Mouse (Mus musculus) cerebral cortex, adult 2 months (tissue): ENCODE results near the gene Cc2d2a.

Source experiments
- WGBS: fragments of 180-500 bp; shearing (Covaris S2); methylation state at CpG from one replicate; pipeline ENCODE4 v1.1.7; 2018; 5-methylcytosine and 5-hydroxymethylcytosine counted together

Gene Cc2d2a

DNA sequence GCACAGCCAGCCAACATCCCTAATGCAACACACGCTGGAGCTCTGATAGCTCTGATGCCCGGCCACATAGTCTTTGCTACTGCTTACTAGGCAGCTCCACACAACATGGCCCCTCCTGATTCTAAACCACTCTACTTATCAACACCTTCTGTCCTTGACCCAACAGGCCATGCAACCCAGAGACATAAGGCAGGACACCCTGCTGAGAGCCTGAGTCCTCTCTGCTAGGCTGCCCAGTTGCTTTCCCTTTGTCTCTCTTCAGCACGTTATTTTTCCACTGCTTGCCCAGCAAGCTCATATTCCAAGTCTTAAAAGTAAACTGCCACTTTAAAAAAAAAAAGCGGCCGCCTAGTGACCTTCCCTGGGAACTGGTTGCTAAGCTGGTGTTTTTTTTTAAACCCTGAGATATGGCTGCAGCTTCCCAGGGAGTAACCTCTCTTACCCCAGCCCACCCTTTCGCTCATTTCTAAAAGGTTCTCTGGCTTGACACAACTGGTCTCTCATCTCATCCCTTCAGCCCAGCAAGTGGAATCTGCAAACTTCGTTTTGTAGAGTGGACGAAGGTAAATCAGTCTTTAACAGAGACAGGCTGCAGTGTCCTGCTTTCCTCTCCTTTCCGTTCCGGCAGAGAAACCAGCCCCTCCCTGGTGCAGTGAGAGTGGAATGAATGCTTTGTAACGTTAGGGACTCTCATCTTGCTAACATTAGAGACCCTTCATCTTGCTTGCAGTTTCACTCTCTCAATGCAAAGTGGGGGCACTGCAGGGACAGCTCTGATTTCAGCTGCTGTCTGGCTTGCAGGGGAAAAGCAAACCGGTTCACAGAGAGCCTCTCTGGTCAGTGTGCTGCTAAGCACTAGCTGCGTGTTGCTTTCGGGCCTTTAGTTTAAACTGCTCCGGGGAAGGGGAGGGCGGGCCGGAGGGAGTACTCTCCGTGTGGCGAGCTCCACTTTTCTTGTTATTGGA, at the start of gene Cc2d2a:
Gene Cc2d2a (plus strand): TSS at position 350 of the 965 bp plus-strand sequence.
- WGBS = 7% methylated on average over 19 of the region's 19 CpGs

DNA sequence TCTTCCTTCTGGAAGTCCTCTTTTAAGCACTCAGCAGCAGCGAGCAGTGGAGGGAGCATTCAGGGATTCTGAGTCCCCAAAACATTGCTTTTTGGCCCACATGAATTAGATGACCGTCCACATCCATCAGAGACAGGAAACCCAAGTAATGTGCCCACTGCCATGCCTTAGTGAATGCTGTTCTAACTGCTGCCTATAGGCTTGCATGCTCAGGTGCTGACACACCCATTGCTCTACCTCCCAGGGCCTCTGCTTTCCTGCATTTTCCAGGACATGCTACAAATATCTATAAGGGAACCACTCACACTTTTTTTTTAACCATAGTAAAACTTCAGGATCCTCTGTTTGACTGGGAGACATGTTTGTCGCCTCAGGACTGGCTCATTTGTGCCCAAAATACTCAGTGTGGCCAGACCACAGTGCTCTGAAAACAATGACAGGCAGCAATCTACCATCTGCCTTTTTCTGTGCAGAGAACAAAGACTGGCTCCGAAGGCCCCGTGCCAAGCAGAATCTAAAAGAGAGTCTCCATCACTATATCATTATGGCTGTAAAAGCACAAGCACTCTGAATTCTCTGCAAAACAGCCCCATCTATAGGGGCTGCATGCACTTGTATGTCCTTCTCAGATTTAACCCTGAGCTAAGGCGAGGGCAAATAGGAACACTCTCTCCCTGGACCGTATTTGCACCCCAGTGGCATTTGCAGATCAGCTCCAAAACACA, 40.4 kb upstream of the Cc2d2a start:
- 48% methylated on average over 7 of the region's 7 CpGs for WGBS

DNA sequence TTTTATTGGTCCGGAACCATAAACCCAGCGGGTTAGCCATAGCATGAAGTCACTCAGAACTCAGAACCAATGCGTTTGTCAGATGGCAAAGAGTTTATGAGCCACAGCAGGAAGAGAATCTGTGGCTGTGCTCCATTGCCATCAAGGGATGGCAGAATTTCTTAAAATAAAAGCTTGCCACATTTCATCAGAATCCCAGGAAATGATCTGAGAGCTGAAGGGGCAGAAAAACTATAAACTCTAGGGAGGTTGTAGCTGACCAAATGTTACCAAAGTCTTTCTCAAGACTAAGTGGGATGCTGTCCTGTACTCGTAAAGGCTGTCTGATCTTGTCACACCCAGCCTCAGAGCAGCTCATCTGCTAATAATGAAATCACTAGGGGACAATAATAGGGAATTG, 36.7 kb upstream of the Cc2d2a start:
- 85% methylated on average over 4 of the region's 4 CpGs for WGBS

DNA sequence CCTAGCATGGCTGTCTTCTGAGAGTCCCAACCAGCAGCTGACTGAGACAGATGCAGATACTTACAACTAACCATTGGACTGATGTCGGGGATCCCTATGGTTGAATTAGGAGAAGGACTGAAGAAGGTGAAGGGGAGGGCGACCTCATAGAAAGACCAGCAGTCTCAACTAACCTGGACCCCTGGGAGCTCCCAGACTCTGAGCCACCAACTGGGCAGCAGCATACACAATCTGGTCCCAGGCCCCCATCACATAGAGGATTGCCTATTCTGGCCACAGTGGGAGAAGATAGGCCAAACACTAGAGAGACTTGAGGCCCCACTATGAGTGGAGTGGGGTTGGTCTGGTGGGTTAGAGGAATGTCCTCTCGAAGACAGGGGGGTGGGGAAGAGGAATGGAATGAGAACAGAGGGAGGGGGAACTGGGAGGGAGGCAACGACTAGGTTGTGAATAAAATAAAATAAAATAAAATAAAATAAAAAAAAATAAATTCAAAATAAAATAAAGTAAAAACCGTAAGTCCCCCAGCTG, 28.0 kb upstream of the Cc2d2a start:
- 84% methylated on average over 5 of the region's 5 CpGs for WGBS

DNA sequence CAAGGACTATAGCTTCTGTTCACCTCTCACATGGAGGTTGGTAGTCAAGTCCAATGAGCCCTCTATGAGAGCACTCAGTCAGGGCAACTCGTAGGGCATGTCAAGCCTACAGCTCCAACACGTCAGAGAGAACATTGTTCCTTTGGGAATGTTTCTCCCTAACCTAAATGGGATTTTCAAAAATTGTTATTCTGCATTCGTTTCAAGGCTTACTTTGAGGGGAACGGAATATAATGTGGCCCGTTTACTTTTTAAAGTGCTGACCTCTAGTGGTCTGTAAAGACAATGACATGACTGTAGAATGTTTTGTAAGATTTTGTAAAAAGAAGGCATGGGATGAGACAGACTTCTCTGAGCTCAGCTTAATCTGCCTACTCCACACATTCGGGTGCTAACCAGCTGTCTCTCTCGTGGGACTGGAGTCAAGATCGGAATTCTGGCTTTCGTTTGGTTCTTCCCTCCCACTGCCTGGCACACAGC, 27.5 kb upstream of the Cc2d2a start:
- 9% methylated on average over 9 of the region's 9 CpGs for WGBS

DNA sequence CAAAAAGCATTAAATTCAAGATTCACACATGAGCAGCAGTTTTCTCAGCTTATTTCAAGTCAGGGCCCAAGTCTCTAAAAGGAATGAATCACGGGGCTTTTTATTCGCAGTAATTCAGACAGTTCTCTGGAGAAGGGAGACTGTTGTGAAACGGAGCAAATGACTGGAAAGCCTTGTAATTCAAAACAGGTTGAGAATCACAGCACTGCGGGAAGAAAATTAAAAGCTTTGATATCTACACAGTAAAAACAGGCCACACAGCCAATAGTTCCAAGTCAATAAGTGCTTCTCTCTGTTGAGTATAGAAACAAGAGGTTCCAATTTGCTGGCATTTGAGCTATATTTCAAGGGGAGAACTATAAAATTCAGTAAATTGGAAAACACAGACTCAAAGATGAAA, 17.1 kb upstream of the Cc2d2a start:
- WGBS = 32% methylated on average over 4 of the region's 4 CpGs

DNA sequence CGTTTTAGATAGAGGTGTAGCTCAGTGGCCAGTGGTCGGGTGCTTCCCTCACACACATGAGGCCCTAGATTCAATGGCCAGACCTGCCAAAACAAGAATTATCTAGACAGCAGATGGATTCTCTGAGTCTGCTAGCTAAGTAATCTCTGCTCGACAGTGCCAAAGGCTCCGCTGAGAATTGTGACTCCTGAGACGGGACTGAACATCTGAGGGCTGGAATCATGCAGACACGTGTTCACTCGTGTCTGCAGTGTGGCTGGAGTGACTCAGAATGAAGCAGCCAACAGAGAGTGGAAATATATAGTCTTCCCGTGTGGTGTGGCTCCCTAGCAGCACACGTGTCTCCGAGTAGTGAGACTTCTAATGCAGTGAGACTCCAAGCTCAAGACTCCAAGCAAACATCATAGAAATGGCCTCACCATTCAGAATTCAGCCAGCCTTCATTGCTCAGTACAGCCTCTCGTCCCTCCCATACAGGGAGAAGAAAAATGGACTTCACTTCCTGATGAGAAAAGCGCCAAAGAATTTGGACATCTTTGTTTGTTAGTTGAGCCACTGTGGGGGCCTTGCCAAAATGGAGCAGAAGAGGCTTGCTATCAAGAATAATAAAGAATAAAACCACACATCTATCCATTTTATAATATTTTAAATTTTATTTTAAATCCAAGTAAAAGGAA, 14.9 kb upstream of the Cc2d2a start:
- WGBS = 50% methylated on average over 12 of the region's 12 CpGs

DNA sequence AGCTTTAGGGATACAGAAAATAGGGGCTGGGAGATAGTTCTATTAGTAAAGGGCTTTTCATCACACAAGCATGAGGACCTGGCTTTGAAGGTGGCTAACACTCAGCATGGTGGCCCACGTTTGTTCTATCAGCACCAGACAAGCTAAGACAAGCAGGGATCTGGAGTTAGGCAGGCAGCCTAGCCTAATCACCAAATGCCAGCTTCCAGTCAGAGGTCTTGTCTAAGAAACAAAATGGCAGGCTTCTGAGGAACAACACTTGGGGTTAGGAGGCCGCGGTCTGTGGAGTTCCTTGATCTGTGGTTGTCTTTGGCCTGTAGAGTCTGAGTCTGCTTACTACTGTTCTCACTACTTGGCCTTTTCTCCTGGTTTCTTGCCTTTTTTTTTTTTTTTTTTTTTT, 648 bp upstream of the Cc2d2a start:
- 92% methylated on average over 3 of the region's 3 CpGs for WGBS

DNA sequence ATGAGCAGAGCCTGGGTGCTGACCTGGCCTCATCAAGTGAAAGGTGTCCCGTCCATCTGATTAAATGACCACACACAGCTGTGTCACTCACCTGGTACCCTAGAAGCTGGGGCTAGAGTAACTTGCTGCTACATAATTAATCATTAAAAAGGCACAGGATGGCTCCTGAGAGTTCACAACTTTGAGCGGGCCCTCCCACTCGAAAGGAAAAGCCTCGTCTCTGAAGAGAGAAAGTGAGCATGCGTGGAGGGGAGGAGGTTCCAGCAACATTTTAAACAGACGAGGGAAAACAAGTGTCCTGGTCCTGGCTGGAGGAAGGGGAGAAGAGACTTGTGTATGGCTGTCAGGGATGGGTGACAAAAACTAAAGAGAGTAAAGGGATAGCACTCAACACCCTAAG, 1.4 kb downstream of the Cc2d2a start:
- WGBS = 62% methylated on average over 6 of the region's 6 CpGs

DNA sequence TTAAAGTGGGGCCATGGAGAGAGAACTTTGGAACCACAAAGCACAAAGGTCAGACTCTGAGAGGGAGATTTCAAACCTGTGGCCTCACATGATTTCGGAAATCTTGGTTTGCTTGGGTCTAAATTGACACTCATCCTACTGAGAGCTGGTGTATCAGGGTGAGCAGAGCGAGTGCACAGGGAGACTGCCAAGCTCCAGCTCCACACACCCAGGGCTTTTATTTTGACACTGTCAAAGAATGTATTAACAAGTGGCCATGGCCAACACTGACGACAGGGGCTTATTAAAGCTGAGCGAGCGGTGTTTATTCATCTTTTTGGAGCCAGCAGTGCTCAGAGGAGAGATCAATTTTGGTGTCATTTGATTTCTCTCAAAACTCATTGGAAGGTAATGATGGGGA, 3.0 kb downstream of the Cc2d2a start:
- WGBS = 53% methylated on average over 5 of the region's 5 CpGs

DNA sequence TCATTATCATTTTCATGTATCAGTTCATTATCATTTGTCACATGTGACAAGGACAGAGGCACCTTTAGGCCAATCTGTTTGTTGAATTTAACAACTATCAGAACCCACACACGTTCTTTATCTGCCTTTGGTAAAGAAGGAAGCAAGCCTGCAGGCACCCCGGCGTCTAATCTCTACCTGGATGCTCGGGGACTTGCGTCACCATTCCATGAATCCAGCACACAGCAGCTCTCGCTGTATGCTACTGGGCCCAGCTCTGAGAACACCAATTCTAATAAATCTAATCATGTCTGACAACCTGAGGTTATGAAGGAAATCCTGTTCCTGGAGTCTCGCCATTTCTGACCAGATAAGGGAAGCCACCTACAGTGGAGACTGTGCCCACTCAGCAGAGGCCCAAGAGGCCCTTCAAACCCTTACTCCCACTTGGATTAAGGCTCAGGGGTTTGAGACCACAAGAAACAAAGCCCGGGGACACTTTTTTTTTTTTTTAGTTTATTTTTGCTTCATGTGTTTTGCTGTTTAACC, 7.0 kb downstream of the Cc2d2a start:
- 90% methylated on average over 8 of the region's 8 CpGs for WGBS

DNA sequence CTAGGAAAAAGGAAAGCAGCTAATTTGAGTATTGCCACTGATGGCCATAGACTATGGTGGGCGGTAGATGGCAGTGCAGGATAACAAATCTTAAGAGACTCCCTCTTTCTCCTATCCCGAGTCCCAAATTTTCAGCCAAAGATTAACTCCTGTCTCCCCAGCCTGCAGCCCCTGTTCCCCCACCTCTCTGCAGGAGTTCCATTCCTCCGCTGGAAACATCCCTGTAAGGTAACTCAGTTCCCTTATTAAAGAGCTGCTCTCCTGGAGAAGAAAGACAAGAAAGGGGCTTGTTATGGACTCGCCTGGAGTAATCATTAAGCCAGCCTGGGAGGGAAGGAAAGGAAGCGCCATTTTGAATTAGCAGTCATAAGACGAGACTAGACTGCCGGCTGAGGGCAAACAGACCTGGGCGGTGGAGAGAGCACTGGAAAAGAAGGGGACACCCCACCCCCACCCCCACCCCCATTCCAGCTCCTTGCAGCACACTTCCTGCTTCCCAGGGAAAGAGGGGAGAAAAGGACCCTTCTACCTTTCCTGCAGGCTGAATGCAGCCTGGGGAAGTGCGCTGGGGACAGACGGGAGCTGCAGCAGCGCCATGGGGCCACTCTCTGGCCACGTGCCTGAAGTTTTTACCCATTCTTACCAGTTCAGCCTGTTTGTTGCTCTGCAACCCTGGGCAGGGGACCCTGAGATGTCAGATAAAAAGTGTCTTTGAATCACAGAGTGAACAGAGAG, 10.2 kb downstream of the Cc2d2a start:
- 3% methylated on average over 12 of the region's 12 CpGs for WGBS

DNA sequence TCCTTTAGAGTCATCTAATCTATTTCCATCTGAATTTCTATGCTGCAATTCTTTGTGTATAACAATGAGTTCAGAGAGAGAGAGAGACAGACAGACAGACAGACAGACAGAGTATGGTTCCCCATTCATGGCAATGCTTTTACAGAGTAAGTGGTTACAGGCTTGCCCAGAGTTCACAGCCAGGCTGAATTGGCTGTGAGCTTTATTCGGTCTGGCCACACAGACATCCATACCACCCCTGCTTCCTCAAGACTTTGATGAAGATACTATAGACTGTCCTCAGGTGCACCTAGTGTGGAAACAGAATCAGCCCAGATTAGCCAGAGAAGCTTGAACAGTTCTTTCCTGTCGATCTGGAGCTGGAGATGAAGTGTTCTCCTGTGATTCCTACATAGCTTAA, 10.9 kb downstream of the Cc2d2a start:
- WGBS = 37% methylated on average over 2 of the region's 2 CpGs

DNA sequence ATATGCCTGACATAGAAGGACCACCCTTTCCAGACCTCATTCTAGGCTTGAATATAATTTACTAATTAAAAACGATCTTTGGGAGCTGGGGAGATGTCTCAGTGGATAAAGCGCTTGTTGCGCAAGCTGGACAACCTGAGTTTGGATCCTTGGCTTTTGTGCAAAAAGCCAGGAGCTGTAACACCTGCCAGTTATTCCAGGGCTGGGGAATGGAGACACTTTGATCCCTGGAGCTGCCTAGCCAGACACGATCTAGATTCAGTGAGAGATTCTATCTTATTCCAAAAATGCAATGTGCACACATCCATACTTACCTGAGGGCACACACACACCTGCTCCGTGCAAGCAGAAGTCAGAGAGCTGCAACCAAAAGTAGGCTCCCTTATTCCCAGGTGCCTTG, 23.3 kb downstream of the Cc2d2a start:
- 96% methylated on average over 5 of the region's 5 CpGs for WGBS

DNA sequence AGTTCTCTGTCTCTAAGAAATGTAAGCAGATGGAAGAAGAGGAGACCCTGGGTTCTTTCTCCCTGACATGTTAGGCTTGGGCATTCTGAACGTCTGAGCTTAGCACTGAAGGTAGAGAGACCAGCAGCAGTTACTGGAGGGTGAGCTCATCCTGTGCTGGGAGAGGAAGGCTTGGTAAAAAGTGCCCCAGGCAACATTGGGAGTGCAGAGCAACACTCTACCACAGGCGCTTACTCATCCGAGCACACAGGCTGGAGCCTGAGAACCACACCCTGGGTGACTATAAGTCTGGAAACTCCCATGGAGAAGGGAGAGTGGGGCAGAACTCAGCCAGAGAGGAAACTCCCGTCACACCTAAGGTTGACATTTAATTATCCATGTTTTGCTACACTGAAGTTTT, 30.3 kb downstream of the Cc2d2a start:
- 74% methylated on average over 4 of the region's 4 CpGs for WGBS

DNA sequence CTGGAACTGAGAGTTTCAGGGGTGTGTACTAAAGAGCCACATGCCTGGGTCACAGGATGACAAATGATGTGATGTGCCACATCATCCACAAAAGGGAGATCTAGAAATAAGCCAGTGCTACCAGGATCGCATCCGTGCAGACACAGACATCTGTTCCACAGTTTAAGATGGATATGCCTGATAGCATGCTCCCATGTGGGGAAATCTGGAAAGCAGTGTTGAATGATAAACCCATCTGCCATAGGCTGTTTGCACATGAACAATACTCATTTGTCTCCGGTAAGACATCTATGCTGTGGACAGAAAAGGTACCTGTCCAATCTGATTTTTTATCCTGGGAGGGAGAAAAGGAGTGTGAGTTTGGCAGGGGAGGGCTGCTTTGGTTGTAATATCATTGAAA, 35.0 kb downstream of the Cc2d2a start:
- WGBS = 65% methylated on average over 3 of the region's 3 CpGs

DNA sequence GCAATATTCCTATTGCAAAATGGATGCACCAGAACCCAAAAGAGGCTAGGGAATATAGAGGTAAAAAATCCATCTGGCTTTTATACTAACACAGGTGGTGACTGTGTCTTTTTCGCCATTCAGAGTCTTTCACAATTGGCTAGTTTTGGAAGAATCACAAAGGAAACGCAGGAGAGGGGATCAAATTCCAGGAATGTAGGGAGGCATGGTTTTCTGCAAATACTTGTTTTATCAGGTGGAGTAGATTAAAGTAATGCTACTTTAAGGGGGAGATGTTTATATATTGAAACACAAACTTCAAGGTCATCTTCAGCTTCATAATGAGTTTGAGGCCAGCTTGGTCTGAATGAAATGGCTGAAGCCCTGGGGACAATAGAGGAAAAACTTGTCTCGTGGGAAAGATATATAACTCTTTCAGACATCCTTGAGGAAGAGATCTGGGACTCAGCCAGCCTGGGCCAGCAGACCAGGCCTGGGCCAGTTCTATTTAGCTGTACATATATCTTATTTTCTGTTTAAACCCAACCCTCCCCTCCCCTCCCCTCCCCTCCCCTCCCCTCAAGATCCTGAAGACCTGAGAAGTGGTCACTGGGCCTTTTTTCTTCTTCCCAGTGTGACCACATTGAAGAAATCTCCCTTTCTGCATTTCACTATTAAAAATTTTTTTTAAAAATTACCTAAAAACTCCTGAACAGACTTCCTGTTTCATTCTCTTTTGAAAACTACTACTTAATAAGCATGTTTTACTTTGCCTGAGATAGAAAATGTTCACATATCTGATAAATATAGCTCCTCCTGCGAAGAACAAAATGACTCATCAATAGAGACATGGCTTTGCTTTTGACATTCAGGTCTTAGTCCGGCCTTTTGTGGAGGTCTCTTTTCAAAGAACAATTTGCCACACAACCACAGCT, 59.6 kb downstream of the Cc2d2a start:
- WGBS = 75% methylated on average over 5 of the region's 5 CpGs

DNA sequence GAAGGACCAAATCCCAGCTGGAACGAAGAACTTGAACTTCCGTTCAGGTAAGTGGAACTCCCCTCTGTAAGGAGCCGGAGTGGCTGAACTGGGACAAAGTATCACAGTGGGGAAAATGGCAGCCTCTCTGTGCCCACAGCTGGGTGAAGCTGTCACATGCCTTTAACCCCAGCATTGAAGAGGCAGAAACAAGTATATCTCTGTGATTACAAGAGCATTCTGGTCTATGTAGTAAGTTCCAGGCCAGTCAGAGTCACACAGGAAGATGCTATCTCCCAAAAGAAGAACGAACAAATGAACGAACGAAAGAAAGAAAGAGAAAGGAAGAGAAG, 60.3 kb downstream of the Cc2d2a start:
- 90% methylated on average over 6 of the region's 6 CpGs for WGBS

DNA sequence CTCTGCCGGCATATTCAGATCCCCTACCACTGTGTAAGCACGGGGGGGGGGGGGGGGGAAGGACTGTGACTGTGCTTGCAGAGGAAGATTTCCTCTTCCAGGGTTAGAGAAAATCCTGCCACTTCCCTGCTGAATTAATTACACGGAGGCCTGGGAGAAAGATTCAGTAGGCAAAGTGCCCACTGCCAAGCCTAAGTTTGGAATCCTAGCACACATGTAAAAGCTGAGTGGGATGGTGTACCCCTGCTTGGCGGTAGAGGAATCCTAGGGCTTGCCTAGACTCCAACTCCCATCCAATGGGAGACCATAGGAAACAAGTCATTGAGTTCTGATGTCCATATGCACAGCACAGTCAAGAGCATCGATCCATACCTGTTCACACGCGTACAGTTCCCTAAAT, 61.7 kb downstream of the Cc2d2a start:
- WGBS = 63% methylated on average over 7 of the region's 7 CpGs
